Mouse (Mus musculus): ENCODE data around the gene Gm10639. TPM values are rescaled to one million over a fixed set of nuclear protein-coding genes. Genes with fewer than 3 reads are reported as not detected.
"Not testable (repeated sequence)": the region's sequence is repeated elsewhere in the genome, so short reads cannot be mapped to it uniquely, and the experiment has no call there.

Gene Gm10639
- polyA plus RNA-seq, 1 experiment from 2014 or later, result 13.8 TPM

GRCm38 (mm10) chr9:78350007-78350406 lies 60.3 kb downstream of the Gm10639 start:
- not testable (repeated sequence) for H3K27ac ChIP-seq; H3K4me3 ChIP-seq (replicated peaks); H3K4me1 ChIP-seq; H3K9me3 ChIP-seq (replicated peaks); ATAC-seq (replicated peaks; ENCODE audit: low FRiP score); H3K9ac ChIP-seq; H3K27me3 ChIP-seq; H3K4me2 ChIP-seq; H3K36me3 ChIP-seq

- Histone ChIP-seq H3K4me2 (no peak overlapping the region), H3K9ac (no peak overlapping the region), H3K27me3 (no peaks in the 10 kb centered on the region), H3K36me3 (no peaks in the 10 kb centered on the region), H3K9me3 (replicated peaks) (no peaks in the 10 kb centered on the region), H3K27ac (no peak overlapping the region), H3K4me1 (0 out of 2 replicates have a peak, but pooled peaks cover 2% of the 10 kb centered on the region), H3K4me3 (replicated peaks) (no peak overlapping the region)
- no peak for ATAC-seq (replicated peaks; ENCODE audit: low FRiP score)
- WGBS, result 77% methylated on average over 6 of the region's 6 CpGs
Measured at GRCm38 (mm10) chr9:78351504-78352220, 61.9 kb downstream of the Gm10639 start.

Other genes with a start within 250 kb of the Gm10639 start
- gene Gcm1, start 238.0 kb upstream of the Gm10639 start, polyA plus RNA-seq (2015; fragmentation: Nextera tagmentation; extraction: Ambion mirVana), result 0.55 and 1.2 TPM in 2 replicates
- 38.4 and 40.1 TPM in 2 replicates for gene Fbxo9, start 180.9 kb upstream of the Gm10639 start, polyA plus RNA-seq (2015; fragmentation: Nextera tagmentation; extraction: Ambion mirVana)
- gene Ick, start 180.7 kb upstream of the Gm10639 start, polyA plus RNA-seq (2015; fragmentation: Nextera tagmentation; extraction: Ambion mirVana), result 24.2 and 25.0 TPM in 2 replicates
- 109 and 115 TPM in 2 replicates for gene Gsta4, start 107.1 kb upstream of the Gm10639 start, polyA plus RNA-seq (2015; fragmentation: Nextera tagmentation; extraction: Ambion mirVana)
- 0.27 and 1.3 TPM in 2 replicates for gene Gsta1, start 59.3 kb upstream of the Gm10639 start, polyA plus RNA-seq (2015; fragmentation: Nextera tagmentation; extraction: Ambion mirVana)
- gene Gm3776, start 32.8 kb upstream of the Gm10639 start, polyA plus RNA-seq (2015; fragmentation: Nextera tagmentation; extraction: Ambion mirVana), result 0.21 and 0.31 TPM in 2 replicates
- gene Omt2a, start 24.9 kb downstream of the Gm10639 start, polyA plus RNA-seq (2015; fragmentation: Nextera tagmentation; extraction: Ambion mirVana), result not detected in 2 replicates
- gene Omt2b, start 37.7 kb downstream of the Gm10639 start, polyA plus RNA-seq (2015; fragmentation: Nextera tagmentation; extraction: Ambion mirVana), result not detected in 2 replicates
- 41.3 and 45.0 TPM in 2 replicates for gene Gsta2, start 65.9 kb downstream of the Gm10639 start, polyA plus RNA-seq (2015; fragmentation: Nextera tagmentation; extraction: Ambion mirVana)
- gene Dppa5a, start 78.3 kb downstream of the Gm10639 start, polyA plus RNA-seq (2015; fragmentation: Nextera tagmentation; extraction: Ambion mirVana), result not detected in 2 replicates
- 1.3 and 1.9 TPM in 2 replicates for gene Ooep, start 88.8 kb downstream of the Gm10639 start, polyA plus RNA-seq (2015; fragmentation: Nextera tagmentation; extraction: Ambion mirVana)
- gene Ddx43, start 105.9 kb downstream of the Gm10639 start, polyA plus RNA-seq (2015; fragmentation: Nextera tagmentation; extraction: Ambion mirVana), result 0.22 and 0.31 TPM in 2 replicates
- 2.1 and 2.8 TPM in 2 replicates for gene Cgas, start 153.3 kb downstream of the Gm10639 start, polyA plus RNA-seq (2015; fragmentation: Nextera tagmentation; extraction: Ambion mirVana)
- 26.7 and 27.9 TPM in 2 replicates for gene Mto1, start 158.3 kb downstream of the Gm10639 start, polyA plus RNA-seq (2015; fragmentation: Nextera tagmentation; extraction: Ambion mirVana)
- gene Gm17324, start 158.9 kb downstream of the Gm10639 start, polyA plus RNA-seq (2015; fragmentation: Nextera tagmentation; extraction: Ambion mirVana), result 0.55 and 1.4 TPM in 2 replicates
- 4,779 and 4,974 TPM in 2 replicates for gene Eef1a1, start 199.2 kb downstream of the Gm10639 start, polyA plus RNA-seq (2015; fragmentation: Nextera tagmentation; extraction: Ambion mirVana)